Comparison of ENCODE assay signal across 8 mouse cellular contexts in genomic region chr15:41154551-41155151, GRCm38 (mm10).
DNase-seq lines count a peak whose midpoint lies in the region; ATAC-seq and TF ChIP-seq lines count a peak whose summit lies in the region.

No protein-coding gene starts in this region.

- 22% methylated on average over 7 of the region's 7 CpGs for WGBS in lung, embryonic 14.5 days
- WGBS in forebrain, embryonic 13.5 days: 21% methylated on average over 7 of the region's 7 CpGs
- 33% methylated on average over 7 of the region's 7 CpGs for WGBS in limb, embryonic 11.5 days

- TF ChIP-seq CTCF in lung, embryonic 14.5 days (IDR thresholded peaks at IDR 0.05; ENCODE audit: low read depth): no peak

- peak overlapping the region; percentile 15; the same call in 1 of the 2 replicates for H3K4me3 ChIP-seq in lung, embryonic 14.5 days (ENCODE audit: low read depth, low read length)
- peak overlapping the region; percentile 36 for H3K4me3 ChIP-seq in forebrain, embryonic 13.5 days
- no peak overlapping the region for H3K4me3 ChIP-seq in limb, embryonic 11.5 days (ENCODE audit: low read depth, low read length)

- H3K27me3 ChIP-seq in lung, embryonic 14.5 days (ENCODE audit: insufficient read depth, low read length): no peaks in the 10 kb centered on the region
- H3K27me3 ChIP-seq in forebrain, embryonic 13.5 days: no peaks in the 10 kb centered on the region
- no peaks in the 10 kb centered on the region for H3K27me3 ChIP-seq in limb, embryonic 11.5 days (ENCODE audit: control insufficient read depth, insufficient read depth, low read length)

- DNase-seq in lung, embryonic 14.5 days: peak; percentile 54
- no peak for DNase-seq in lung, adult 18-20 months
- no peak for DNase-seq in limb, embryonic 11.5 days (ENCODE audit: low spot score)
- peak; percentile 38 for DNase-seq in retina, postnatal 1 day
- no peak for DNase-seq in cerebellum, postnatal 25 days
- DNase-seq in kidney, postnatal 4 days: no peak
- DNase-seq in spleen, postnatal 10 days (ENCODE audit: low spot score in 2 of 2): no peak

- H3K4me1 ChIP-seq in lung, embryonic 14.5 days (ENCODE audit: insufficient read depth): 0 out of 2 replicates have a peak, but pooled peaks cover 7% of the 10 kb centered on the region
- H3K4me1 ChIP-seq in forebrain, embryonic 13.5 days: peaks cover 12% of the 10 kb centered on the region
- H3K4me1 ChIP-seq in limb, embryonic 11.5 days (ENCODE audit: control insufficient read depth, insufficient read depth, low read length): no peaks in the 10 kb centered on the region

- no peaks in the 10 kb centered on the region for H3K9me3 ChIP-seq in lung, embryonic 14.5 days (ENCODE audit: low read depth, low read length)
- no peaks in the 10 kb centered on the region for H3K9me3 ChIP-seq in forebrain, embryonic 13.5 days (replicated peaks)
- H3K9me3 ChIP-seq in limb, embryonic 11.5 days (ENCODE audit: control insufficient read depth, low read length): no peaks in the 10 kb centered on the region

- H3K9ac ChIP-seq in lung, embryonic 14.5 days: no peak overlapping the region
- H3K9ac ChIP-seq in forebrain, embryonic 13.5 days: peak overlapping the region; percentile 60
- no peak overlapping the region for H3K9ac ChIP-seq in limb, embryonic 11.5 days (ENCODE audit: low read length)

- peak overlapping the region; percentile 59 for H3K4me2 ChIP-seq in lung, embryonic 14.5 days
- H3K4me2 ChIP-seq in forebrain, embryonic 13.5 days: peak overlapping the region; percentile 64
- H3K4me2 ChIP-seq in limb, embryonic 11.5 days (ENCODE audit: low read depth, severe bottlenecking): peak overlapping the region; percentile 39; the same call in 1 of the 2 replicates

- peak overlapping the region; percentile 63; the same call in 1 of the 2 replicates for H3K27ac ChIP-seq in lung, embryonic 14.5 days (ENCODE audit: low read depth)
- no peak overlapping the region for H3K27ac ChIP-seq in forebrain, embryonic 13.5 days
- H3K27ac ChIP-seq in limb, embryonic 11.5 days (replicated peaks; ENCODE audit: low read depth, low read length): no peak overlapping the region

- 0 out of 2 replicates have a peak, but pooled peaks have one; percentile 45 for ATAC-seq in lung, embryonic 14.5 days (ENCODE audit: insufficient read depth)
- ATAC-seq in forebrain, embryonic 13.5 days: peak; percentile 57
- no peak for ATAC-seq in limb, embryonic 11.5 days (ENCODE audit: insufficient number of reproducible peaks, low FRiP score, low TSS enrichment, low read depth)

- no peaks in the 10 kb centered on the region for H3K36me3 ChIP-seq in lung, embryonic 14.5 days (ENCODE audit: insufficient read depth)
- no peaks in the 10 kb centered on the region for H3K36me3 ChIP-seq in forebrain, embryonic 13.5 days (ENCODE audit: poor library complexity, severe bottlenecking)
- no peaks in the 10 kb centered on the region for H3K36me3 ChIP-seq in limb, embryonic 11.5 days (ENCODE audit: control insufficient read depth, insufficient read depth, low read length)

Comparison
In these comparisons a context has a peak if more than half of its experiments do, and no peak if none do; other contexts are left out.
1. DNase-seq: peak in lung, embryonic 14.5 days (single experiment) and retina, postnatal 1 day (single experiment); none in lung, adult 18-20 months (0 of 2), limb, embryonic 11.5 days (single experiment), cerebellum, postnatal 25 days (0 of 2), kidney, postnatal 4 days (0 of 2) and spleen, postnatal 10 days (0 of 2).
2. Peak in every context shown above with its lines, with median percentiles within 50 percentile points of each other: H3K4me2 ChIP-seq.